Mouse (Mus musculus) right cerebral cortex, postnatal 25 days (tissue): ENCODE measurements around the gene Cnksr3.

ENCODE experiments used
- DNase-seq: peaks from one replicate; pipeline ENCODE4 v3.0.0; 2022

The Cnksr3 gene

GRCm38 (mm10) chr10:7211696-7212482 lies at the start of gene Cnksr3:
Cnksr3 (minus strand) TSS chr10:7212237.
- DNase-seq, result peak; percentile 83

- no peak for DNase-seq
These were observed 48.4 kb upstream of the Cnksr3 start for GRCm38 (mm10) chr10:7260166-7261108.

- no peak for DNase-seq
These were observed 46.6 kb upstream of the Cnksr3 start for GRCm38 (mm10) chr10:7258607-7259006.

DNA sequence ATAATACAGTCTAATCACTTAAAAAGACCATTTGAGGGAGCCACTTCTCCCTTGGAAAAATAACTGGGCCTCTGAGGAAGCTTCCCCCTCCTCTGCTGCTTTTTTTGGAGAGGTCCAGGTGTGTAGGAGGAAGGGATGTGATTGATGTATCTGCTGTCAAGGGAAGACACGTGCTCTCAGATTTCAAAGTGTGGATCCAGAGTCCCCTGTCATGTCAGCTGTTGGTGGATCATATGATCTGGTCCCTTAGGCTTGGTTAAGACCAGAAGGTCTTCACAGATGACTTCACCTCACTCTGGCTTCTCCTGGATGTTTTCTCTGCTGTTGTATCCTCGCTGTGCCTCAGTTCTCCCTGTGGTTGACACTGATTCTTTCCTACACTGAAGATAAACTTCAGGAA lies 38.4 kb upstream of the Cnksr3 start:
- DNase-seq, result no peak

GRCm38 (mm10) chr10:7234601-7235000 lies 22.6 kb upstream of the Cnksr3 start:
- DNase-seq, result no peak

- DNase-seq, result no peak
These were observed 5.6 kb upstream of the Cnksr3 start for GRCm38 (mm10) chr10:7217551-7218127.

- DNase-seq, result no peak
These were observed 2.7 kb upstream of the Cnksr3 start for GRCm38 (mm10) chr10:7214718-7215117.

DNA sequence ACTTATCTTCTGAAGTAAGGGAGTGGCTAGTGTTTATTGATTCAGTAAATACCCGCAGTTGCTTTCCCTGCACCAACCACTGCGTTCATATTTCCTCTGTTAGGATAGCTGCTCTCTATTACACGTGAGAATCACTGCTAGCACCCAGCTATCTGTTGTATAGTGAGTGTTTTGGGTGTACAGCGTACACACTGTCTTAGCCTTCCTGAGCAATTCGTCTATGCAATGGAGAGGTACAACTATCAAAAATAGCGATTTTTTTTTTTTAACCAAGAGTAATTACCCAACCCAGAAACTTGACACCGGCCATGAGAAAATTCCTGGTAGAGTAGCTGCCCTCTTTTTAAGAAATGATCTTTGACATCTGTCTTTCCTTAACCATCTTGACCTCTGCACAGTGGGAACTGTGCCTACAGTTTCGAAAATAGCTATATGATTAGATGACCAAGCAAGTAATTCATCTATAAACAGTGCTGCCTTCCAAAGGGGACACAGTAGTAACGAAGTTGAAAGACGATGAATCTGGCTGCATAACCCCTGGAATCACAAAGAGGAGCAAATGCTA lies 1.1 kb upstream of the Cnksr3 start:
- DNase-seq, result no peak

DNA sequence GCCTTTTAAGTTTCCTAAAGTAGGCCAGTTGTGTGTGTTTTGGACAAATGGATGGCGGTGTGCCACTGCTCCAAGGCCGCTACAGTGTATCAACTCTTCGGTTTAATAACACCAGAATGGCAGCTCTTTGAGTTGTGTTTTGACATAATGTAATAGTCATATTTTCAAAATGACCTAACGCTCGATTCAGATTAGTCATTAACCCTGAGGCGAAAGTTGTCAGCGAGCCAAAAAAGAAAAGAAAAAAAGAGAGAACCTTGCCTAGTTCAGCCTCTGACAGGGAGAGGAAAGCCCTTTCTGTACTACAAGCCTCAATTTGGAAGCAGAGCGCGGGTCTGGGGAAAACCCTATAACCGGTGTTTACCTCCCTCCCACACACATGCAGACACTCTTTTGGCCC lies 500 bp upstream of the Cnksr3 start:
- no peak for DNase-seq

DNA sequence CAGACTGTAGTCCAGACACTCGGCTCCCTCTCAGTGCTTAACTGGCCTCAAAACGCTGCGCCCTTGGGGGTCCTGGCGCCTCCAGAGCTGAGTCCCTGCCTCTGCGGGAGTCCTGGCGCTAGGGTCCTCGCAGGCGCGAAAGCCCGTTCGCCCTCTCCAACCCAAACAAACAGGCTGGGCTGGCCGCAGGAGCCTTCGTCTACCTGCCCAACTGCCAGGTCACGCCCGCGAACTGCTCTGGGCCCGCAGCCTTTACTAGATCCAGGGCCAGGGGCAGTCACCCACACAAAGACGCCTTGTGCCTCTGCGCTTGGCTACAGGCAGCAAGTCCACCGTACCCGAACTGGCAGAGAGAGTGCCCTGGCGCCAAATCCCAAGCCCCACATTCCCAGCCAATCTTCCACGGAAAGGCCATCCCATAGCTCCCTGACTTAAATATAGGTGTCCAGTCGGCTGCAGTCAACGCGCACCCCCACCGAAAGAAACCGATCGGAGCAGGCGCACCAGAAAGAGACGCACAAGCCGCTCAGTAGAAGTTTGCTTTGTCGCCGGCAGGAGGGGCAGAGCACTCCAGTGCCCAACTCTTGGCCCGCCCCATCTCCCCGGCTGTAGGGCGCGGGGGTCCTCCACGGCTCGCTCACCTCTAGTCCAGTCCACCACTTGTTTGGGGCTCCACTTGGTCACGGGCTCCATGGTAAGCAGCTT lies 894 bp downstream of the Cnksr3 start:
- DNase-seq, result peak; percentile 55

- DNase-seq, result no peak
These were observed 2.2 kb downstream of the Cnksr3 start for GRCm38 (mm10) chr10:7209691-7210455.

GRCm38 (mm10) chr10:7208859-7209441 lies 3.1 kb downstream of the Cnksr3 start:
- no peak for DNase-seq

DNA sequence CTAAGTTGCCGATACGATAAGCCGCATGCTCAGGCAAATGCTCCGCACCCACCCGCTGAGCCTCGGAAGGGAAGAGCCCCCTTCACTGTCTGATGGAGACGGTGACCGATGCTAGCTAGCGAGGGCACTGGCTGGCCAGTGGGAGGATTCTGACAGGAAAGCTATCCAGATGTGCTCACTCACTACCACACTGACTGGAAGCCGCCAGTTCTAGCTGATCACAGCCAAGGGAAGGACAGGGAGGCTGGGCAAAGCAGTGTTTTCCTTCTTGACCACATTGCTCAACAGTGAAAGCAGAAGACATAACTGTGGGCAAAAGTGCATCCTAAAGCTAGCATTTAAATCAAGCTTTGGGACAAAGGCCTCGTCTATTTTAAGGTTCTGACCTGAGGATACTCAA lies 4.7 kb downstream of the Cnksr3 start:
- no peak for DNase-seq

GRCm38 (mm10) chr10:7206571-7206970 lies 5.5 kb downstream of the Cnksr3 start:
- DNase-seq, result no peak

- DNase-seq, result no peak
These were observed 6.5 kb downstream of the Cnksr3 start for GRCm38 (mm10) chr10:7205576-7205975.

- DNase-seq, result no peak
These were observed 7.1 kb downstream of the Cnksr3 start for GRCm38 (mm10) chr10:7204953-7205352.

GRCm38 (mm10) chr10:7202576-7202975 lies 9.5 kb downstream of the Cnksr3 start:
- no peak for DNase-seq

DNA sequence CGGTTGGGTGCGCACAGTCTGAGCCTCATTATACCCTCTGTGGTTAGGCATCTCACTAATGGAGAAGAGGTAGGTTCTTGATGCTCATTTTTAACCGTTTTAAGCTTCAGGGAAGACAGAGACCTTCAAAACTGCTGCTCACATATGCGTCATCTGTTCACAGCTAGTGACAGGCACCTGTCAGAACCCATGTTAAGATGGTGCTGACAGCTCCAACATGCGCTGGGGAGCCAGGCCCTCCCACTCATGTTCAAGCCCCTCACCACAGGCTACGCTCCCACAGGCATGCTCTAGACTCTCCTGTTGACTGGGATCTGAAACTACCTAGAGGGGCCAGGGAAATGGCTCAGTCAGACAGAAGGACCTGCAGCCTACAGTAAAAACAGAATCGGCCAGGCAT lies 11.4 kb downstream of the Cnksr3 start:
- DNase-seq, result no peak

- no peak for DNase-seq
These were observed 13.8 kb downstream of the Cnksr3 start for GRCm38 (mm10) chr10:7198201-7198600.

DNA sequence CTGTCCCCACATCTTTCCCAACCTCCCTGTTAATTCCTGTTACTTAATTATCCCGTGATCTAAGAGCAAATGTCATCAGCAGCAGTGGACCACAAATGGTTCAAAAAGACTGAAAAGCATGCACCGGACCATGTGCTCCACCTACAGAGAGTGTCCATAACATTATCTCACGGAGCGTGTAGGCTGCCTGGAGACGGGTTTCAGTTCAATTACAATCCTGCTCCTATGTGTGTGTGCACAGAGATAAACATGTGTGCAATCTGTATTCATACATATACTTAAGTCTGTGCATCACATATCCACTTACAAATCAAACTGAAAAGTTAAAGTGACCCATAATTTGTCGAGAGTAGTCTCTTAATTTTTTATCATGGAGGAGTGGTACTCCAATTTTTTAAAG lies 14.3 kb downstream of the Cnksr3 start:
- no peak for DNase-seq

- DNase-seq, result no peak
These were observed 15.2 kb downstream of the Cnksr3 start for GRCm38 (mm10) chr10:7196668-7197400.
